ENCODE assay signal across 9 mouse cellular contexts in genomic region chr1:131690435-131690834, GRCm38 (mm10). TPM values are rescaled to one million over a fixed set of nuclear protein-coding genes. Genes with fewer than 3 reads are reported as not detected.
A peak's percentile ranks its signal among the peaks of the same experiment; 100 is the strongest.
DNase-seq lines count a peak whose midpoint lies in the region; ATAC-seq and TF ChIP-seq lines count a peak whose summit lies in the region.
"Had no signal": no experiment of that assay in that cellular context is flagged by ENCODE, and none has a peak within 500 bp of the region (broad histone marks: within the 10 kb centered on the region; RNA-seq: fewer than 3 reads in every experiment).

No protein-coding gene starts in this region.

- peak; percentile 88 for DNase-seq in Muller cell, postnatal 12 days (ENCODE audit: inconsistent ontology term)
- peak; percentile 24 for DNase-seq in heart, postnatal 0 days (ENCODE audit: low spot score)
- DNase-seq in lung, postnatal 25 days (ENCODE audit: low spot score), result peak; percentile 76
- peak; percentile 64 to 83 for DNase-seq in urinary bladder, postnatal 36 days (ENCODE audit: low spot score in 2 of 2)
- no peak for DNase-seq in midbrain, postnatal 0 days (ENCODE audit: low spot score)
- DNase-seq in midbrain, embryonic 14.5 days, result no peak
- DNase-seq in cerebellum, postnatal 4 days (ENCODE audit: low spot score in 2 of 2), result no peak

- 38% methylated on average over 3 of the region's 3 CpGs for WGBS in bone marrow, adult 2 months
- WGBS in heart, postnatal 0 days, result 29% methylated on average over 3 of the region's 3 CpGs
- WGBS in midbrain, postnatal 0 days, result 70% methylated on average over 3 of the region's 3 CpGs
- WGBS in midbrain, embryonic 14.5 days, result 68% methylated on average over 3 of the region's 3 CpGs

- no peak overlapping the region for H3K4me2 ChIP-seq in heart, postnatal 0 days (ENCODE audit: low read depth, low read length)
- H3K4me2 ChIP-seq in midbrain, postnatal 0 days (ENCODE audit: low read depth, low read length, poor library complexity, severe bottlenecking), result no peak overlapping the region
- no peak overlapping the region for H3K4me2 ChIP-seq in midbrain, embryonic 14.5 days (ENCODE audit: low read length)
- H3K4me2 ChIP-seq: limb, embryonic 13.5 days had no signal

- peak; percentile 75 for ATAC-seq in heart, postnatal 0 days (ENCODE audit: insufficient read depth, low read depth)
- no peak for ATAC-seq in midbrain, postnatal 0 days (ENCODE audit: low FRiP score)
- no peak for ATAC-seq in midbrain, embryonic 14.5 days (ENCODE audit: low FRiP score, low TSS enrichment)

- peak overlapping the region; percentile 13; the same call in 1 of the 2 replicates for H3K27ac ChIP-seq in bone marrow, adult 2 months (ENCODE audit: control insufficient read depth, insufficient read depth, low read depth, low read length, poor library complexity)
- H3K27ac ChIP-seq in heart, postnatal 0 days (ENCODE audit: low read depth), result no peak overlapping the region
- no peak overlapping the region for H3K27ac ChIP-seq in midbrain, postnatal 0 days (ENCODE audit: low read depth, low read length)
- H3K27ac ChIP-seq in midbrain, embryonic 14.5 days (replicated peaks; ENCODE audit: low read depth, low read length), result no peak overlapping the region
- H3K27ac ChIP-seq: limb, embryonic 13.5 days had no signal

- H3K4me1 ChIP-seq in bone marrow, adult 2 months (ENCODE audit: control insufficient read depth, insufficient read depth, low read length), result peaks cover 4% of the 10 kb centered on the region
- H3K4me1 ChIP-seq in heart, postnatal 0 days (ENCODE audit: control insufficient read depth, insufficient read depth), result peaks cover 6% of the 10 kb centered on the region; the same call in 1 of the 2 replicates
- no peaks in the 10 kb centered on the region for H3K4me1 ChIP-seq in midbrain, postnatal 0 days (ENCODE audit: insufficient read depth, low read length)
- H3K4me1 ChIP-seq in midbrain, embryonic 14.5 days (ENCODE audit: control insufficient read depth, insufficient read depth, low read length), result no peaks in the 10 kb centered on the region
- H3K4me1 ChIP-seq: limb, embryonic 13.5 days had no signal

- TF ChIP-seq POLR2A in bone marrow, adult 2 months (IDR thresholded peaks at IDR 0.05; ENCODE audit: borderline replicate concordance, control insufficient read depth, low read depth, low read length), result no peak

- no peaks in the 10 kb centered on the region for H3K9me3 ChIP-seq in heart, postnatal 0 days (replicated peaks; ENCODE audit: control insufficient read depth, low read length)
- H3K9me3 ChIP-seq in midbrain, postnatal 0 days (ENCODE audit: low read length), result no peaks in the 10 kb centered on the region
- H3K9me3 ChIP-seq in midbrain, embryonic 14.5 days (ENCODE audit: control insufficient read depth, low read length), result no peaks in the 10 kb centered on the region
- H3K9me3 ChIP-seq: limb, embryonic 13.5 days had no signal

- no peak for TF ChIP-seq EP300 in heart, postnatal 0 days (IDR thresholded peaks at IDR 0.05; ENCODE audit: low read depth)

- TF ChIP-seq CTCF in bone marrow, adult 2 months (IDR thresholded peaks at IDR 0.05; ENCODE audit: control insufficient read depth, insufficient read depth, low read length), result no peak
- no peak for TF ChIP-seq CTCF in heart, postnatal 0 days (IDR thresholded peaks at IDR 0.05; ENCODE audit: low read depth)
- no peak for TF ChIP-seq CTCF in midbrain, postnatal 0 days (IDR thresholded peaks at IDR 0.05)

- H3K4me3 ChIP-seq in bone marrow, adult 2 months (replicated peaks; ENCODE audit: control insufficient read depth, low read depth, low read length), result no peak overlapping the region
- H3K4me3 ChIP-seq in heart, postnatal 0 days (ENCODE audit: low read depth, low read length), result no peak overlapping the region
- no peak overlapping the region for H3K4me3 ChIP-seq in midbrain, postnatal 0 days (ENCODE audit: low read depth, low read length)
- no peak overlapping the region for H3K4me3 ChIP-seq in midbrain, embryonic 14.5 days (replicated peaks; ENCODE audit: low read depth, low read length)
- H3K4me3 ChIP-seq: limb, embryonic 13.5 days had no signal

- no peak overlapping the region for H3K9ac ChIP-seq in heart, postnatal 0 days (replicated peaks; ENCODE audit: low read depth, low read length)
- H3K9ac ChIP-seq in midbrain, postnatal 0 days (replicated peaks; ENCODE audit: low read length, poor library complexity, severe bottlenecking), result no peak overlapping the region
- H3K9ac ChIP-seq in midbrain, embryonic 14.5 days (replicated peaks; ENCODE audit: low read length), result no peak overlapping the region
- H3K9ac ChIP-seq: limb, embryonic 13.5 days had no signal

- H3K36me3 ChIP-seq in heart, postnatal 0 days (replicated peaks; ENCODE audit: control insufficient read depth, insufficient read depth, low read length), result no peaks in the 10 kb centered on the region
- no peaks in the 10 kb centered on the region for H3K36me3 ChIP-seq in midbrain, postnatal 0 days (ENCODE audit: insufficient read depth, low read length)
- H3K36me3 ChIP-seq in midbrain, embryonic 14.5 days (ENCODE audit: control insufficient read depth, insufficient read depth, low read length), result no peaks in the 10 kb centered on the region
- H3K36me3 ChIP-seq: limb, embryonic 13.5 days had no signal

- no peaks in the 10 kb centered on the region for H3K27me3 ChIP-seq in heart, postnatal 0 days (ENCODE audit: control insufficient read depth, insufficient read depth, low read length)
- H3K27me3 ChIP-seq in midbrain, postnatal 0 days (ENCODE audit: insufficient read depth, low read length), result no peaks in the 10 kb centered on the region
- H3K27me3 ChIP-seq in midbrain, embryonic 14.5 days (ENCODE audit: control insufficient read depth, insufficient read depth, low read length), result no peaks in the 10 kb centered on the region
- H3K27me3 ChIP-seq: limb, embryonic 13.5 days had no signal

RNA-seq across cellular contexts. Expression of gene Rab7b, which starts 1.9 kb away (rescaled TPM):
- polyA plus RNA-seq in bone marrow, adult 2 months (2011; ENCODE audit: insufficient read depth, insufficient read length, low replicate concordance, missing spikeins), result 6.5 and 7.2 TPM in 2 replicates
- total RNA-seq in heart, postnatal 0 days (2014; rRNA removed; ENCODE audit: low replicate concordance), result 0.50 and 2.8 TPM in 2 replicates
- 3.1 and 3.7 TPM in 2 replicates for polyA plus RNA-seq in heart, postnatal 0 days (2015; fragmentation: Nextera tagmentation; extraction: Ambion mirVana)
- 1.2 and 2.8 TPM in 2 replicates for total RNA-seq in midbrain, postnatal 0 days (2014; rRNA removed)
- 1.4 and 1.7 TPM in 2 replicates for polyA plus RNA-seq in midbrain, postnatal 0 days (2015; fragmentation: Nextera tagmentation; extraction: Ambion mirVana)
- 0.12 and 1.6 TPM in 2 replicates for polyA plus RNA-seq in midbrain, embryonic 14.5 days (2014; fragmentation: Nextera tagmentation; extraction: Ambion mirVana)

RNA-seq across cellular contexts. Expression of gene Ctse, which starts 52.3 kb away (rescaled TPM):
- 118 and 261 TPM in 2 replicates for polyA plus RNA-seq in bone marrow, adult 2 months (2011; ENCODE audit: insufficient read depth, insufficient read length, low replicate concordance, missing spikeins)
- 2.3 and 5.2 TPM in 2 replicates for total RNA-seq in heart, postnatal 0 days (2014; rRNA removed; ENCODE audit: low replicate concordance)
- polyA plus RNA-seq in heart, postnatal 0 days (2015; fragmentation: Nextera tagmentation; extraction: Ambion mirVana), result 0.18 and 0.27 TPM in 2 replicates
- 0.11 TPM in 1 of 2 replicates, not detected in the other for total RNA-seq in midbrain, postnatal 0 days (2014; rRNA removed)
- polyA plus RNA-seq in midbrain, postnatal 0 days (2015; fragmentation: Nextera tagmentation; extraction: Ambion mirVana), result 0.09 TPM in 1 of 2 replicates, not detected in the other
- not detected in 2 replicates for polyA plus RNA-seq in midbrain, embryonic 14.5 days (2014; fragmentation: Nextera tagmentation; extraction: Ambion mirVana)

RNA-seq across cellular contexts. Expression of gene Slc26a9, which starts 53.4 kb away (rescaled TPM):
- polyA plus RNA-seq in bone marrow, adult 2 months (2011; ENCODE audit: insufficient read depth, insufficient read length, low replicate concordance, missing spikeins), result 4.0 TPM in 1 of 2 replicates, not detected in the other
- not detected in 2 replicates for total RNA-seq in heart, postnatal 0 days (2014; rRNA removed; ENCODE audit: low replicate concordance)
- polyA plus RNA-seq in heart, postnatal 0 days (2015; fragmentation: Nextera tagmentation; extraction: Ambion mirVana), result 0.03 and 0.05 TPM in 2 replicates
- total RNA-seq in midbrain, postnatal 0 days (2014; rRNA removed), result 0.44 TPM in 1 of 2 replicates, not detected in the other
- polyA plus RNA-seq in midbrain, postnatal 0 days (2015; fragmentation: Nextera tagmentation; extraction: Ambion mirVana), result 0.10 and 0.14 TPM in 2 replicates
- polyA plus RNA-seq in midbrain, embryonic 14.5 days (2014; fragmentation: Nextera tagmentation; extraction: Ambion mirVana), result 0.04 and 0.13 TPM in 2 replicates
- polyA plus RNA-seq: limb, embryonic 13.5 days had no signal

Comparison
In these comparisons a context has a peak if more than half of its experiments do, and no peak if none do; other contexts are left out.
1. DNase-seq: peak in Muller cell, postnatal 12 days (single experiment), heart, postnatal 0 days (single experiment), lung, postnatal 25 days (single experiment) and urinary bladder, postnatal 36 days (2 of 2); none in midbrain, postnatal 0 days (single experiment), midbrain, embryonic 14.5 days (single experiment) and cerebellum, postnatal 4 days (0 of 2).
2. RNA of gene Ctse, which starts 52.3 kb away (polyA plus RNA-seq): 118 to 261 TPM in bone marrow, adult 2 months; 0.18 to 0.27 TPM in heart, postnatal 0 days, 0.09 TPM in midbrain, postnatal 0 days and not detected in midbrain, embryonic 14.5 days; every median in the first group is over 10 times any median in the second.